Mouse (Mus musculus) cerebellum, adult (tissue): ENCODE measurements around the gene Slc43a1.
"Not testable (repeated sequence)": the region's sequence is repeated elsewhere in the genome, so short reads cannot be mapped to it uniquely, and the experiment has no call there.

Source experiments
- ATAC-seq: cut with Nextera tagmentation; 2 replicates; pipeline ENCODE4 v1.9.2; 2017; ENCODE audit warnings: mild to moderate bottlenecking, moderate library complexity, mixed read lengths; ENCODE audit not compliant: insufficient number of reproducible peaks, low FRiP score, low TSS enrichment

Gene Slc43a1

DNA sequence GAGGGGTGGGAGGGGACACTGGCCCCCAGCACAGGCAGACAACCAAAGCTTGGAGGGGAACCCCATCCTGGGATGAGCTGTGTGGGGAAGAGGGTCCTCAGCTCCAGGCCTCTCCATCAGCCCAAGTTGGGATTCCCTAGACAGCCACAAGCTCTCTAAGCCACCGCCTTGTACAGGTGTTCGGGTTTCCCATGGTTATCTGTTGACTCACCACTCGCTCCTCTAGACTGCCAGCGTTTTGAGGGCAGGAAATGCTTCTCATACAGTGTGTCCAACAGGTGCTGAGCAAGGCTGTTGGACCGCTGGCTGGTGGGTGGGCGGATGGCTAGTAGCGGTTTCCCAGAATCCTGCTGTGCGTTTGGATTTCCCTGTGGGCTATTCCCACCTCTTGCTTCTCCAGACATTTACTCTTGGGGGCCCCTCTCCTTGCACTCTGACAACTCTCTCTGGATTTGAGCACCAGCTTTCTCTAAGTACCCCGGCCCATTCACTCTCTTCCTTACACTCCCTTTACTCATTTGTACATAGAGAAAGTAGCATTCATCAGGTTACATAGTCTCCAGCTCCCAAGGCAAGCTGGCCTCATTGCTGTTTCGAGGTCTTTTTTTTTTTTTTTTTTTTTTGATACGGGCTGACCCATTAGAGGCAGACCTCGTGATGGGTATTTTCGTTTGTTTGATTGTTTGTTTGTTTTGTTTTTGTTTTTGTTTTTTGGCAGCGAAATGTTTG is 50.8 kb downstream of the Slc43a1 start:
- ATAC-seq: no peak

DNA sequence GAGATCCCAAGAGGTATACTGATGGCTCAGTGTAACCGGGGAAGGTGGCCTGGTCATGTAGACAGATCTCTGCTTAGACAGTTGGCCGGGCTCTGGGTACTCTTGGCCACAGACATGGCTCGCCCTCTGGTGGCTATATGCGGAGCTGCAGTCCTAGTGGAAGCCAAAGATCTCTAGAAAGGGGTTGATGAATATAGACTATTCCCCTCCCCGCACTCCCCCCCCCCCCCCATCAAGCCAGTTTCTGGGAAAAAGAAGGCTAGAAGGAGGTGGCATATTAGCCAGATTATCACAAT is 51.3 kb downstream of the Slc43a1 start:
- peak; percentile 83 for ATAC-seq

- ATAC-seq: no peak
Observed at GRCm38 (mm10) chr2:84893359-84893758, 54.7 kb downstream of the Slc43a1 start.

DNA sequence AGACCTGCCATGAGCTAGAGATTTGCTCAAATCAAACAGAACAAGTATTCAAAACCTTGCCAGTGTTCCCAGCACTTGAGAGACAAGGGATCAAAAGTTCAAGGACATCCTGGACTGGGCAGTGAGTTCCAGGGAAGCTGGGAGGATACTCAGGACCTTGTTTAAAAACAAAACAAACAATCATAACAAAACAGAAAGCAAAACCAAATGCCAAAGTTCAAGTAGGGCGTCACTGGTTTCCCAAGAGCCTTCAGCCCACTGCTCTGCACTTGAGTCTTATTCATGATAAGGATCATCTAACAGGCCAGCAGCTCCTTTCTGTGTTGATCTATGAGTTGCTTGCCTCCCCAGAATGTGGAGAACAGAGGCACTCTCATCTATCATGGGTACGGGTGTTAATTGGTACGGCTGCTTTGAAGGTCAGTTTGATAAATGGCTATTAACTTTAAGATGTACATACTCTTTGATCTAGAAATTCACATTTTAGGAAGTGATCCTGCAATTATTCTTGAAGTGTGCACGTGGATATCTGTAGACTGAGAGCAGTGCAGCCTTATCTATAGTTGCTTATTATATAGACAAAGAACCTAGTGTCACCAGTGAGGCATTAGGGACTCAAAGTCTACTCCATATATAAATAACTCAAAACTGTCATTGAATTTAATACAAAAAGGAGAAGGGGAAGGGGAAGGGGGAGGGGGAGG is 57.0 kb downstream of the Slc43a1 start:
- no peak for ATAC-seq

GRCm38 (mm10) chr2:84896686-84897085 is 58.0 kb downstream of the Slc43a1 start:
- ATAC-seq: not testable (repeated sequence)

DNA sequence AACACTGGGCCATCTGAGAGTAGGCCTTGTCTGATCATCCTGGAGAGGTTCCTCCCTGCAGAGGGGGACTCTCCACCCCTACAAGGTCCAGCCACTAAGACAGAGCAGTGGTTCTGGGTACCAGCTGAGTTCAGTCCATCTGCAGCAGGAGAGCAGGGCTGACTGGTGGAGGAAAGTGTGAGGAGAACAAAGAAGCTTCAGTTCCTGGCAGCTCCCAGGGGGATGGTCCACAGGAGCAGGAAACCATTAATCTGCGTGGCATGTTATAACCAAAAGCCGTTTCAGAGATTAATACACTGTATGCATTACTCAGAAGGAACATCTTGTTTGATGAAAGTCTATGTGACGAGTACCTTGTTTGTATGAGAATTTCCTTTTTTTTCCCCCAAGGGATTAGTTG is 74.1 kb downstream of the Slc43a1 start:
- ATAC-seq: no peak
